Mouse (Mus musculus) heart, postnatal 25 days (tissue): ENCODE data around the gene Stra6. TPM values are rescaled to one million over a fixed set of nuclear protein-coding genes. Genes with fewer than 3 reads are reported as not detected.

Experiments used
- DNase-seq: peaks from one replicate; pipeline ENCODE4 v3.0.0; 2022; ENCODE audit warnings: low spot score
- intact Hi-C: fragments of 180-260 bp; cut with DNase I; formaldehyde crosslinking; loops from one replicate; pipeline ENCODE4 v1.15.1; 2025
- total RNA-seq, 2 experiments: library from RNA; stranded (reverse); gene quantifications; 2 replicates each; pipeline ENCODE4 v1.2.3; 2021

Stra6 gene
- total RNA-seq, 2 experiments from 2014 or later: 0.23 to 1.0 TPM

- intact Hi-C loops: no loop called here
- DNase-seq: no peak
Observed at GRCm38 (mm10) chr9:58198801-58199371, 135.3 kb downstream of the Stra6 start.

- DNase-seq: no peak
- intact Hi-C loops: no loop called here
Observed at GRCm38 (mm10) chr9:58199381-58200269, 136.0 kb downstream of the Stra6 start.

GRCm38 (mm10) chr9:58200270-58201090 is 136.9 kb downstream of the Stra6 start:
- intact Hi-C loops: no loop called here
- DNase-seq: no peak

- intact Hi-C loops: no loop called here
- no peak for DNase-seq
Observed at GRCm38 (mm10) chr9:58201091-58201842, 137.7 kb downstream of the Stra6 start.

GRCm38 (mm10) chr9:58201861-58202549 is 138.4 kb downstream of the Stra6 start:
- intact Hi-C loops: no loop called here
- no peak for DNase-seq

- intact Hi-C loops: no loop called here
- no peak for DNase-seq
Observed at GRCm38 (mm10) chr9:58202676-58203453, 139.3 kb downstream of the Stra6 start.

Other genes starting within 250 kb of the Stra6 start
- gene Arid3b, start 227.0 kb upstream of the Stra6 start, total RNA-seq: 1 to 10 TPM; 2.9 to 5.7 TPM
- 10 to 100 TPM; 70.8 to 80.1 TPM for gene Ubl7, start 152.8 kb upstream of the Stra6 start, total RNA-seq
- 10 to 100 TPM; 18.8 to 28.5 TPM for gene Sema7a, start 123.7 kb upstream of the Stra6 start, total RNA-seq
- gene Cyp11a1, start 57.4 kb upstream of the Stra6 start, total RNA-seq: not detected
- gene Ccdc33, start 55.0 kb downstream of the Stra6 start, total RNA-seq: not detected
- gene Islr, start 140.5 kb downstream of the Stra6 start, total RNA-seq: 10 to 100 TPM; 31.4 to 33.0 TPM
- 1 to 10 TPM; 1.0 to 1.2 TPM for gene Islr2, start 140.5 kb downstream of the Stra6 start, total RNA-seq
- 10 to 100 TPM in 1 of 2 experiments, 1 to 10 TPM in 1; 10.0 to 12.6 TPM for gene Pml, start 186.0 kb downstream of the Stra6 start, total RNA-seq
- gene Stoml1, start 189.4 kb downstream of the Stra6 start, total RNA-seq: 10 to 100 TPM; 10.3 to 13.5 TPM
- 10 to 100 TPM; 36.6 to 36.7 TPM for gene Loxl1, start 249.4 kb downstream of the Stra6 start, total RNA-seq